Mouse (Mus musculus) CH12.LX (cell line): ENCODE results near the gene Tmem273. TPM values are rescaled to one million over a fixed set of nuclear protein-coding genes. Genes with fewer than 3 reads are reported as not detected.

Source experiments
- DNase-seq: peaks from one replicate; pipeline ENCODE4 v3.0.0-alpha.2; 2013; ENCODE audit errors: extremely low read depth
- H3K27ac ChIP-seq: 2 replicates; pipeline ENCODE4 v1.5.1; 2012; ENCODE audit warnings: low read depth, mild to moderate bottlenecking, control low read depth, moderate library complexity; ENCODE audit not compliant: insufficient read depth
- H3K27me3 ChIP-seq: replicated peaks from 2 replicates; pipeline ENCODE3; 2012; ENCODE audit warnings: inconsistent platforms
- H3K36me3 ChIP-seq, 2 experiments: replicated peaks in 1 of 2; 2 replicates each; pipeline versions ENCODE3 to v1.6.1; 2012; ENCODE audit warnings: inconsistent platforms in 1 of 2, low read length in 1 of 2, mild to moderate bottlenecking in 1 of 2, mixed read lengths in 1 of 2, moderate library complexity in 1 of 2; ENCODE audit not compliant: control insufficient read depth in 1 of 2, insufficient read depth in 1 of 2
- H3K4me1 ChIP-seq, 2 experiments: 2 replicates each; pipeline ENCODE4 v1.6.1; 2012; ENCODE audit warnings: inconsistent platforms in 1 of 2, moderate library complexity in 1 of 2; ENCODE audit not compliant: insufficient read depth in 2 of 2, control insufficient read depth in 1 of 2
- H3K4me2 ChIP-seq: 2 replicates; pipeline ENCODE4 v1.6.1; 2012; ENCODE audit warnings: low read depth, mild to moderate bottlenecking, control low read depth; ENCODE audit not compliant: poor library complexity, insufficient read depth, severe bottlenecking
- H3K4me3 ChIP-seq, 3 experiments: fragments of 150-350 bp in 1 of 3; sonication (generic) in 1 of 3; replicated peaks in 1 of 3; 2 replicates each; pipeline versions ENCODE3 to v1.5.1; 2011 to 2012; ENCODE audit warnings: low read depth in 2 of 3, low read length in 2 of 3, mild to moderate bottlenecking in 2 of 3, moderate library complexity in 2 of 3, control low read depth in 1 of 3, improper control_type of control experiment in 1 of 3, inconsistent platforms in 1 of 3, mixed read lengths in 1 of 3; ENCODE audit not compliant: poor library complexity in 1 of 3
- H3K79me2 ChIP-seq: replicated peaks from 2 replicates; pipeline ENCODE4 v1.6.1; 2012; ENCODE audit warnings: mild to moderate bottlenecking, moderate library complexity; ENCODE audit not compliant: control insufficient read depth, poor library complexity, insufficient read depth, severe bottlenecking; ENCODE audit errors: extremely low read depth
- H3K9ac ChIP-seq: 2 replicates; pipeline ENCODE4 v1.6.1; 2012; ENCODE audit warnings: low read depth, mild to moderate bottlenecking, control low read depth, moderate library complexity; ENCODE audit not compliant: insufficient read depth
- H3K9me3 ChIP-seq: replicated peaks from 2 replicates; pipeline ENCODE3; 2012; ENCODE audit warnings: low read length, inconsistent platforms, mixed read lengths
- BHLHE40 ChIP-seq: IDR thresholded peaks from 2 replicates; pipeline ENCODE4 v1.6.1; 2011; ENCODE audit warnings: mild to moderate bottlenecking, low read depth, low read length, improper control_type of control experiment
- CHD1 ChIP-seq: IDR thresholded peaks from 2 replicates; pipeline ENCODE4 v1.6.1; 2012; ENCODE audit warnings: low read depth, low read length, improper control_type of control experiment, inconsistent platforms
- CTCF ChIP-seq, 2 experiments: IDR thresholded peaks in 1 of 2; conservative IDR thresholded peaks in 1 of 2; 2 replicates each; pipeline ENCODE4 v1.5.1; 2011 to 2012; ENCODE audit warnings: low read depth in 2 of 2, low read length in 2 of 2, improper control_type of control experiment in 1 of 2, inconsistent platforms in 1 of 2, mild to moderate bottlenecking in 1 of 2, moderate library complexity in 1 of 2
- EP300 ChIP-seq: IDR thresholded peaks from 2 replicates; pipeline ENCODE4 v1.6.1; 2011; ENCODE audit warnings: low read length, improper control_type of control experiment
- ETS1 ChIP-seq: conservative IDR thresholded peaks from 2 replicates; pipeline ENCODE4 v1.6.1; 2012; ENCODE audit warnings: low read depth, mild to moderate bottlenecking, inconsistent platforms, low read length, improper control_type of control experiment, moderate library complexity
- MAFK ChIP-seq: IDR thresholded peaks from 2 replicates; pipeline ENCODE4 v1.6.1; 2011; ENCODE audit warnings: low read length, improper control_type of control experiment; ENCODE audit not compliant: insufficient replicate concordance
- MAX ChIP-seq: IDR thresholded peaks from 2 replicates; pipeline ENCODE4 v1.6.1; 2011; ENCODE audit warnings: low read length, improper control_type of control experiment
- MEF2A ChIP-seq: IDR thresholded peaks from 2 replicates; pipeline ENCODE4 v1.6.1; 2014; ENCODE audit warnings: low read depth, mild to moderate bottlenecking, inconsistent platforms, low read length, improper control_type of control experiment, borderline replicate concordance
- MYC ChIP-seq: IDR thresholded peaks from 2 replicates; pipeline ENCODE4 v1.6.1; 2011; ENCODE audit warnings: low read depth, mild to moderate bottlenecking, improper control_type of control experiment, low read length
- POLR2AphosphoS2 ChIP-seq: IDR thresholded peaks from 2 replicates; pipeline ENCODE4 v1.6.1; 2011; ENCODE audit warnings: low read depth, low read length, improper control_type of control experiment
- RAD21 ChIP-seq: IDR thresholded peaks from 2 replicates; pipeline ENCODE4 v1.6.1; 2011; ENCODE audit warnings: low read depth, mild to moderate bottlenecking, low read length, improper control_type of control experiment, moderate library complexity
- SMC3 ChIP-seq: IDR thresholded peaks from 2 replicates; pipeline ENCODE4 v1.6.1; 2011; ENCODE audit warnings: low read depth, low read length, improper control_type of control experiment
- TCF12 ChIP-seq: IDR thresholded peaks from 2 replicates; pipeline ENCODE4 v1.6.1; 2014; ENCODE audit warnings: low read depth, mild to moderate bottlenecking, inconsistent platforms, low read length, improper control_type of control experiment
- UBTF ChIP-seq: IDR thresholded peaks from 2 replicates; pipeline ENCODE4 v1.6.1; 2012; ENCODE audit warnings: low read depth, mild to moderate bottlenecking, inconsistent platforms, low read length, improper control_type of control experiment, moderate library complexity
- USF1 ChIP-seq: IDR thresholded peaks from 2 replicates; pipeline ENCODE4 v1.6.1; 2014; ENCODE audit warnings: low read depth, mild to moderate bottlenecking, inconsistent platforms, low read length, improper control_type of control experiment
- ZKSCAN1 ChIP-seq: IDR thresholded peaks from 2 replicates; pipeline ENCODE4 v1.6.1; 2012; ENCODE audit warnings: low read depth, inconsistent platforms, low read length, improper control_type of control experiment, borderline replicate concordance
- ZNF384 ChIP-seq: IDR thresholded peaks from 2 replicates; pipeline ENCODE4 v1.6.1; 2012; ENCODE audit warnings: low read depth, low read length, improper control_type of control experiment, inconsistent platforms
- dilution Hi-C: fragments of 300-500 bp; cut with MboI; formaldehyde crosslinking; loops from 2 replicates; pipeline ENCODE4 v1.14.3; 2020; ENCODE audit warnings: low sequenced_read_pairs; ENCODE audit not compliant: extremely low pct_unique_long_range_greater_than_20kb, extremely low pct_ligation_motif_present
- in situ Hi-C: fragments of 300-500 bp; cut with MboI; formaldehyde crosslinking; loops from 3 replicates; pipeline ENCODE4 v1.14.3; 2019; ENCODE audit warnings: low sequenced_read_pairs, low pct_ligation_motif_present, low pct_unique_long_range_greater_than_20kb, mixed read lengths
- polyA plus RNA-seq: library from polyadenylated mRNA; unstranded; fragments of >175 nt; gene quantifications from 2 replicates; pipeline ENCODE4 v1.2.1, GENCODE M21; 2012; ENCODE audit warnings: low read depth; ENCODE audit not compliant: insufficient read length
- total RNA-seq, 2 experiments: library from RNA; depleted of rRNA; stranded (reverse); fragments of 300-350 nt in 1 of 2; fragments of >200 nt in 1 of 2; gene quantifications; 2 replicates each; pipeline ENCODE4 v1.2.3; 2012 to 2014

Tmem273 gene
- total and polyA plus RNA-seq, 3 experiments, result 0.94 TPM; not detected in 2

GRCm38 (mm10) chr14:32835181-32835580, 49.4 kb downstream of the Tmem273 start:
- Histone ChIP-seq H3K4me3 (no peak overlapping the region), H3K4me2 (no peak overlapping the region), H3K4me1 (peaks cover 0 to 11% of the 10 kb centered on the region in 2 experiments; a peak in 2 of 4 replicates), H3K36me3 (no peaks in the 10 kb centered on the region), H3K9ac (no peak overlapping the region), H3K27ac (no peak overlapping the region), H3K27me3 (peaks cover 5% of the 10 kb centered on the region), H3K9me3 (no peaks in the 10 kb centered on the region), H3K79me2 (no peaks in the 10 kb centered on the region)
- in situ Hi-C loops (no loop called here), dilution Hi-C loops (no loop called here)
- TF ChIP-seq MAX (no peak), EP300 (no peak), MYC (no peak), ZNF384 (no peak), BHLHE40 (no peak), MEF2A (no peak), SMC3 (no peak), CHD1 (no peak), USF1 (no peak), MAFK (no peak), ETS1 (no peak), UBTF (no peak)
- no peak for DNase-seq

- no peak for DNase-seq
- no peaks in the 10 kb centered on the region for H3K36me3 ChIP-seq
- in situ Hi-C loops (no loop called here), dilution Hi-C loops (no loop called here)
- peaks cover 5% of the 10 kb centered on the region for H3K27me3 ChIP-seq
- no peak overlapping the region for H3K4me2 ChIP-seq
- no peak overlapping the region for H3K27ac ChIP-seq
- no peak overlapping the region for H3K9ac ChIP-seq
- TF ChIP-seq ETS1, result no peak
- TF ChIP-seq UBTF, result no peak
- no peak for TF ChIP-seq ZKSCAN1
- TF ChIP-seq CTCF (conservative IDR thresholded peaks at IDR 0.05 in 1 of 2, IDR thresholded peaks at IDR 0.05 in 1 of 2; ENCODE audit: low read depth in 2 of 2, low read length in 2 of 2), result no peak
- TF ChIP-seq TCF12, result no peak
- no peak for TF ChIP-seq RAD21
- TF ChIP-seq POLR2AphosphoS2, result no peak
- no peaks in the 10 kb centered on the region for H3K79me2 ChIP-seq
- peaks cover 0 to 11% of the 10 kb centered on the region in 2 experiments; a peak in 2 of 4 replicates for H3K4me1 ChIP-seq
- H3K4me3 ChIP-seq, result no peak overlapping the region
- no peaks in the 10 kb centered on the region for H3K9me3 ChIP-seq
These were observed 49.8 kb downstream of the Tmem273 start for GRCm38 (mm10) chr14:32835596-32835995.
